Mouse (Mus musculus): Measurements from ENCODE around the gene Sh3d19.

DNA sequence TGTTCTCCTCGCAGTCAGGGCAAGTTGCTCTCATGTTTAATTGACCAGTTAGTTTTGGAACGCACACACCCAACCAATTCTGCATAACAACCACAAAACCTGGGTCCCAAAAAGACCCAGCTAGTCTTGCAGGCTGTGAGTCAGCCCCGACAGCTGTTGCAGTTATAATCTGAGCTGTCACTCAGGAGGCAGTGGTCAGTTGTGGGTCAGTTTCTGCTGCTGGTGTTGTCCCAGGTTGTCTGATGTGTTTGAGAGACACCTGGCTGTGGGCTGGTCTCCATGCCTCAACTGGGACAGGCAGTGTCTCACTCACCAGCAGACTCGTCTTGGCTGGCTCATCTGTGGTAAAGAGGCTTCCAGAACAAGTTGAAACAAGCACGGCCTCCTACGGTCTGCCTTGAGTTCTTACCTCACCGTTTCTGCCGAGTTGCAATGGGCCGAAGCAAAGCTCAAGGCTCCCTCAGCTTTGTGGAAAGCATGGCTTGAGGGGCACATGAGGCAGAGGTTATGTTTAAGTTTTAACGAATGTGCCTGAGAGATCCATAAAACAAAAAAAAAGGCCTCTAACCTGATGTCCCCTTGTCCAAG lies 18.1 kb upstream of the Sh3d19 start:
- TF ChIP-seq CTCF (IDR thresholded peaks at IDR 0.05; ENCODE audit: low read depth) (no peak), EP300 (optimal IDR thresholded peaks at IDR 0.05) (no peak)
